Mouse (Mus musculus): ENCODE results near the gene Me1.

- TF ChIP-seq CTCF (IDR thresholded peaks at IDR 0.05; ENCODE audit: low read depth) (peak; percentile 62), EP300 (optimal IDR thresholded peaks at IDR 0.05) (no peak)
Measured at GRCm38 (mm10) chr9:86646807-86647206, 48.9 kb downstream of the Me1 start.

Data from stomach, postnatal 0 days (tissue).